Mouse (Mus musculus) midbrain, embryonic 12.5 days (tissue): ENCODE results near the gene Pogz. TPM values are rescaled to one million over a fixed set of nuclear protein-coding genes. Genes with fewer than 3 reads are reported as not detected.
"Not testable (repeated sequence)": the region's sequence is repeated elsewhere in the genome, so short reads cannot be mapped to it uniquely, and the experiment has no call there.

Experiments used
- ATAC-seq: fragments of 200-750 bp; cut with Nextera tagmentation; 2 replicates; pipeline ENCODE4 v1.8.0; 2017; ENCODE audit warnings: low read depth, moderate TSS enrichment, moderate library complexity; ENCODE audit not compliant: low FRiP score
- H3K27ac ChIP-seq: fragments of 300-500 bp; sonication (generic); replicated peaks from 2 replicates; pipeline ENCODE4 v1.5.1; 2016; ENCODE audit warnings: mild to moderate bottlenecking
- H3K27me3 ChIP-seq: fragments of 300-500 bp; sonication (generic); 2 replicates; pipeline ENCODE4 v1.6.1; 2016; ENCODE audit warnings: mild to moderate bottlenecking
- H3K36me3 ChIP-seq: fragments of 300-500 bp; sonication (generic); 2 replicates; pipeline ENCODE4 v1.6.1; 2016
- H3K4me1 ChIP-seq: fragments of 300-500 bp; sonication (generic); 2 replicates; pipeline ENCODE4 v1.6.1; 2016
- H3K4me2 ChIP-seq: fragments of 300-500 bp; sonication (generic); replicated peaks from 2 replicates; pipeline ENCODE4 v1.6.1; 2016; ENCODE audit warnings: mild to moderate bottlenecking, moderate library complexity
- H3K4me3 ChIP-seq: fragments of 300-500 bp; sonication (generic); 2 replicates; pipeline ENCODE4 v1.5.1; 2016; ENCODE audit warnings: mild to moderate bottlenecking
- H3K9ac ChIP-seq: fragments of 300-500 bp; sonication (generic); replicated peaks from 2 replicates; pipeline ENCODE4 v1.6.1; 2016; ENCODE audit warnings: mild to moderate bottlenecking, moderate library complexity
- H3K9me3 ChIP-seq: fragments of 300-500 bp; sonication (generic); 2 replicates; pipeline ENCODE4 v1.6.1; 2016; ENCODE audit warnings: mild to moderate bottlenecking
- WGBS: fragments of 180-500 bp; shearing (Covaris S2); methylation state at CpG from one replicate; pipeline ENCODE4 v1.1.7; 2016; 5-methylcytosine and 5-hydroxymethylcytosine counted together
- polyA plus RNA-seq: library from polyadenylated mRNA; unstranded; fragments of >200 nt; fragmentation: Nextera tagmentation; extraction: Ambion mirVana; gene quantifications from 2 replicates; pipeline ENCODE4 v1.2.1, GENCODE M21; 2016

Pogz gene
- polyA plus RNA-seq, 1 experiment from 2014 or later: 26.5 TPM

GRCm38 (mm10) chr3:94886316-94887224 is 49.2 kb downstream of the Pogz start, which contains the start of gene Psmb4:
TSS of gene Psmb4 (minus strand) at chr3:94886961.
- 1% methylated on average over 60 of the region's 61 CpGs for WGBS
- Histone ChIP-seq H3K9me3 (no peaks in the 10 kb centered on the region), H3K27me3 (0 out of 2 replicates have a peak, but pooled peaks cover 8% of the 10 kb centered on the region), H3K27ac (peak within 1 kb of the TSS; percentile 79), H3K4me3 (peak within 1 kb of the TSS; percentile 68), H3K36me3 (peaks cover 38% of the 10 kb centered on the region), H3K4me1 (peaks cover 18% of the 10 kb centered on the region), H3K4me2 (peak within 1 kb of the TSS; percentile 87), H3K9ac (peak within 1 kb of the TSS; percentile 81)
- peak; percentile 88 for ATAC-seq

- Histone ChIP-seq H3K9ac (no peak overlapping the region), H3K27ac (no peak overlapping the region), H3K27me3 (0 out of 2 replicates have a peak, but pooled peaks cover 8% of the 10 kb centered on the region), H3K9me3 (no peaks in the 10 kb centered on the region), H3K4me3 (no peak overlapping the region), H3K4me1 (peaks cover 18% of the 10 kb centered on the region), H3K36me3 (peaks cover 18% of the 10 kb centered on the region), H3K4me2 (no peak overlapping the region)
- no peak for ATAC-seq
Observed at GRCm38 (mm10) chr3:94888595-94888994, 51.2 kb downstream of the Pogz start.

GRCm38 (mm10) chr3:94894076-94894475 is 56.7 kb downstream of the Pogz start:
- ATAC-seq: no peak
- Histone ChIP-seq H3K9me3 (no peaks in the 10 kb centered on the region), H3K4me3 (no peak overlapping the region), H3K9ac (no peak overlapping the region), H3K4me1 (no peaks in the 10 kb centered on the region), H3K27me3 (0 out of 2 replicates have a peak, but pooled peaks cover 4% of the 10 kb centered on the region), H3K36me3 (no peaks in the 10 kb centered on the region), H3K27ac (no peak overlapping the region), H3K4me2 (no peak overlapping the region)
- 77% methylated on average over 3 of the region's 3 CpGs for WGBS

- Histone ChIP-seq H3K27ac (no peak overlapping the region), H3K4me1 (no peaks in the 10 kb centered on the region), H3K4me3 (no peak overlapping the region), H3K27me3 (no peaks in the 10 kb centered on the region), H3K36me3 (no peaks in the 10 kb centered on the region), H3K4me2 (no peak overlapping the region), H3K9me3 (no peaks in the 10 kb centered on the region), H3K9ac (no peak overlapping the region)
- ATAC-seq: no peak
- WGBS: 24% methylated on average over 7 of the region's 7 CpGs
Observed at GRCm38 (mm10) chr3:94902747-94903146, 65.4 kb downstream of the Pogz start.

GRCm38 (mm10) chr3:94904759-94905158 is 67.4 kb downstream of the Pogz start:
- not testable (repeated sequence) for H3K4me1 ChIP-seq, H3K9me3 ChIP-seq, H3K4me2 ChIP-seq, H3K27ac ChIP-seq, ATAC-seq, H3K9ac ChIP-seq, H3K4me3 ChIP-seq, H3K27me3 ChIP-seq, H3K36me3 ChIP-seq
- 59% methylated on average over 3 of the region's 3 CpGs for WGBS

- Histone ChIP-seq H3K27ac (no peak overlapping the region), H3K4me2 (no peak overlapping the region), H3K27me3 (no peaks in the 10 kb centered on the region), H3K36me3 (no peaks in the 10 kb centered on the region), H3K4me3 (no peak overlapping the region), H3K9ac (no peak overlapping the region), H3K4me1 (no peaks in the 10 kb centered on the region), H3K9me3 (no peaks in the 10 kb centered on the region)
- ATAC-seq: no peak
- 53% methylated on average over 1 of the region's 1 CpGs for WGBS
Observed at GRCm38 (mm10) chr3:94906482-94906881, 69.1 kb downstream of the Pogz start.

- no peaks in the 10 kb centered on the region for H3K9me3 ChIP-seq
- 70% methylated on average over 2 of the region's 2 CpGs for WGBS
- no peak overlapping the region for H3K9ac ChIP-seq
- no peaks in the 10 kb centered on the region for H3K27me3 ChIP-seq
- ATAC-seq: no peak
- H3K27ac ChIP-seq: no peak overlapping the region
- H3K36me3 ChIP-seq: no peaks in the 10 kb centered on the region
- H3K4me3 ChIP-seq: no peak overlapping the region
- H3K4me1 ChIP-seq: no peaks in the 10 kb centered on the region
- no peak overlapping the region for H3K4me2 ChIP-seq
Observed at GRCm38 (mm10) chr3:94911050-94911693, 73.8 kb downstream of the Pogz start.

- 79% methylated on average over 5 of the region's 5 CpGs for WGBS
- no peak for ATAC-seq
Observed at GRCm38 (mm10) chr3:94913801-94914200, 76.4 kb downstream of the Pogz start.

GRCm38 (mm10) chr3:94915903-94916741 is 78.8 kb downstream of the Pogz start:
- Histone ChIP-seq H3K4me2 (no peak overlapping the region), H3K9ac (no peak overlapping the region), H3K9me3 (no peaks in the 10 kb centered on the region), H3K27me3 (no peaks in the 10 kb centered on the region), H3K36me3 (no peaks in the 10 kb centered on the region), H3K27ac (no peak overlapping the region), H3K4me3 (no peak overlapping the region), H3K4me1 (peaks cover 6% of the 10 kb centered on the region)
- WGBS: 87% methylated on average over 7 of the region's 7 CpGs
- ATAC-seq: no peak

More at GRCm38 (mm10) chr3:94913801-94914200, 76.4 kb downstream of the Pogz start:
- no peak overlapping the region for H3K4me3 ChIP-seq
- no peak overlapping the region for H3K27ac ChIP-seq
- H3K4me2 ChIP-seq: no peak overlapping the region
- H3K9me3 ChIP-seq: no peaks in the 10 kb centered on the region
- peaks cover 6% of the 10 kb centered on the region for H3K4me1 ChIP-seq
- no peak overlapping the region for H3K9ac ChIP-seq
- H3K27me3 ChIP-seq: no peaks in the 10 kb centered on the region
- H3K36me3 ChIP-seq: no peaks in the 10 kb centered on the region

GRCm38 (mm10) chr3:94917816-94918361 is 80.5 kb downstream of the Pogz start:
- no peak for ATAC-seq
- Histone ChIP-seq H3K4me1 (peaks cover 6% of the 10 kb centered on the region), H3K9me3 (no peaks in the 10 kb centered on the region), H3K27ac (no peak overlapping the region), H3K9ac (no peak overlapping the region), H3K4me2 (no peak overlapping the region), H3K36me3 (no peaks in the 10 kb centered on the region), H3K27me3 (no peaks in the 10 kb centered on the region), H3K4me3 (no peak overlapping the region)
- 44% methylated on average over 14 of the region's 14 CpGs for WGBS

- no peak overlapping the region for H3K9ac ChIP-seq
- WGBS: 84% methylated on average over 4 of the region's 4 CpGs
- no peak overlapping the region for H3K4me3 ChIP-seq
- no peaks in the 10 kb centered on the region for H3K9me3 ChIP-seq
- H3K27me3 ChIP-seq: no peaks in the 10 kb centered on the region
- no peak overlapping the region for H3K27ac ChIP-seq
- H3K4me1 ChIP-seq: peaks cover 6% of the 10 kb centered on the region
- no peak overlapping the region for H3K4me2 ChIP-seq
- ATAC-seq: no peak
- H3K36me3 ChIP-seq: no peaks in the 10 kb centered on the region
Observed at GRCm38 (mm10) chr3:94918845-94919244, 81.5 kb downstream of the Pogz start.
